Mouse (Mus musculus): Measurements from ENCODE around the gene Ogdhl. TPM values are rescaled to one million over a fixed set of nuclear protein-coding genes. Genes with fewer than 3 reads are reported as not detected.
A peak's percentile ranks its signal among the peaks of the same experiment; 100 is the strongest.

Gene Ogdhl
- polyA plus RNA-seq (2014; fragmentation: Nextera tagmentation; extraction: Ambion mirVana), result 18.8 and 22.9 TPM in 2 replicates

- 5% methylated on average over 49 of the region's 50 CpGs for WGBS
- Histone ChIP-seq H3K27me3 (ENCODE audit: control insufficient read depth, insufficient read depth, low read length) (no peaks in the 10 kb centered on the region), H3K9ac (replicated peaks; ENCODE audit: low read length) (peak within 1 kb of the TSS; percentile 76), H3K4me2 (ENCODE audit: low read length) (peak within 1 kb of the TSS; percentile 84), H3K27ac (replicated peaks; ENCODE audit: low read depth, low read length) (peak within 1 kb of the TSS; percentile 55), H3K9me3 (ENCODE audit: control insufficient read depth, low read length) (no peaks in the 10 kb centered on the region), H3K4me3 (replicated peaks; ENCODE audit: low read depth, low read length) (peak within 1 kb of the TSS; percentile 67), H3K4me1 (ENCODE audit: control insufficient read depth, insufficient read depth, low read length) (peaks cover 11% of the 10 kb centered on the region), H3K36me3 (ENCODE audit: control insufficient read depth, insufficient read depth, low read length) (0 out of 2 replicates have a peak, but pooled peaks cover 2% of the 10 kb centered on the region)
- DNase-seq (peak; percentile 90), ATAC-seq (ENCODE audit: low FRiP score, low TSS enrichment) (peak; percentile 85)
These were observed at the start of gene Ogdhl for GRCm38 (mm10) chr14:32321732-32322685. TSS of gene Ogdhl (plus strand) at chr14:32322019.

GRCm38 (mm10) chr14:32301622-32302021 is 20.2 kb upstream of the Ogdhl start:
- no peak for DNase-seq
- peaks cover 9% of the 10 kb centered on the region for H3K36me3 ChIP-seq (ENCODE audit: control insufficient read depth, insufficient read depth, low read length)
- WGBS, result 65% methylated on average over 12 of the region's 12 CpGs
- H3K27ac ChIP-seq (replicated peaks; ENCODE audit: low read depth, low read length), result no peak overlapping the region
- H3K4me2 ChIP-seq (ENCODE audit: low read length), result no peak overlapping the region
- no peaks in the 10 kb centered on the region for H3K27me3 ChIP-seq (ENCODE audit: control insufficient read depth, insufficient read depth, low read length)
- H3K4me3 ChIP-seq (replicated peaks; ENCODE audit: low read depth, low read length), result no peak overlapping the region
- no peak for ATAC-seq (ENCODE audit: low FRiP score, low TSS enrichment)
- H3K4me1 ChIP-seq (ENCODE audit: control insufficient read depth, insufficient read depth, low read length), result no peaks in the 10 kb centered on the region
- no peak overlapping the region for H3K9ac ChIP-seq (replicated peaks; ENCODE audit: low read length)
- no peaks in the 10 kb centered on the region for H3K9me3 ChIP-seq (ENCODE audit: control insufficient read depth, low read length)

- Histone ChIP-seq H3K27ac (replicated peaks; ENCODE audit: low read depth, low read length) (no peak overlapping the region), H3K9me3 (ENCODE audit: control insufficient read depth, low read length) (no peaks in the 10 kb centered on the region), H3K27me3 (ENCODE audit: control insufficient read depth, insufficient read depth, low read length) (no peaks in the 10 kb centered on the region), H3K36me3 (ENCODE audit: control insufficient read depth, insufficient read depth, low read length) (peaks cover 5% of the 10 kb centered on the region; the same call in 1 of the 2 replicates), H3K4me1 (ENCODE audit: control insufficient read depth, insufficient read depth, low read length) (no peaks in the 10 kb centered on the region), H3K4me3 (replicated peaks; ENCODE audit: low read depth, low read length) (no peak overlapping the region), H3K9ac (replicated peaks; ENCODE audit: low read length) (no peak overlapping the region), H3K4me2 (ENCODE audit: low read length) (no peak overlapping the region)
- WGBS, result 90% methylated on average over 7 of the region's 7 CpGs
- ATAC-seq (ENCODE audit: low FRiP score, low TSS enrichment) (no peak), DNase-seq (no peak)
These were observed 19.4 kb upstream of the Ogdhl start for GRCm38 (mm10) chr14:32302423-32302822.

- no peak overlapping the region for H3K4me2 ChIP-seq (ENCODE audit: low read length)
- no peak for ATAC-seq (ENCODE audit: low FRiP score, low TSS enrichment)
- WGBS, result 91% methylated on average over 8 of the region's 8 CpGs
- no peaks in the 10 kb centered on the region for H3K4me1 ChIP-seq (ENCODE audit: control insufficient read depth, insufficient read depth, low read length)
- no peaks in the 10 kb centered on the region for H3K27me3 ChIP-seq (ENCODE audit: control insufficient read depth, insufficient read depth, low read length)
- DNase-seq, result no peak
- H3K4me3 ChIP-seq (replicated peaks; ENCODE audit: low read depth, low read length), result no peak overlapping the region
- H3K9ac ChIP-seq (replicated peaks; ENCODE audit: low read length), result no peak overlapping the region
- peaks cover 5% of the 10 kb centered on the region; the same call in 1 of the 2 replicates for H3K36me3 ChIP-seq (ENCODE audit: control insufficient read depth, insufficient read depth, low read length)
- H3K27ac ChIP-seq (replicated peaks; ENCODE audit: low read depth, low read length), result no peak overlapping the region
- H3K9me3 ChIP-seq (ENCODE audit: control insufficient read depth, low read length), result no peaks in the 10 kb centered on the region
These were observed 16.9 kb upstream of the Ogdhl start for GRCm38 (mm10) chr14:32304921-32305320.

- WGBS, result 47% methylated on average over 8 of the region's 8 CpGs
- no peaks in the 10 kb centered on the region for H3K36me3 ChIP-seq (ENCODE audit: control insufficient read depth, insufficient read depth, low read length)
- DNase-seq, result peak; percentile 59
- H3K27me3 ChIP-seq (ENCODE audit: control insufficient read depth, insufficient read depth, low read length), result no peaks in the 10 kb centered on the region
- H3K9me3 ChIP-seq (ENCODE audit: control insufficient read depth, low read length), result no peaks in the 10 kb centered on the region
- no peak overlapping the region for H3K9ac ChIP-seq (replicated peaks; ENCODE audit: low read length)
- H3K4me2 ChIP-seq (ENCODE audit: low read length), result no peak overlapping the region
- ATAC-seq (ENCODE audit: low FRiP score, low TSS enrichment), result no peak
- no peak overlapping the region for H3K4me3 ChIP-seq (replicated peaks; ENCODE audit: low read depth, low read length)
- H3K27ac ChIP-seq (replicated peaks; ENCODE audit: low read depth, low read length), result no peak overlapping the region
- H3K4me1 ChIP-seq (ENCODE audit: control insufficient read depth, insufficient read depth, low read length), result no peaks in the 10 kb centered on the region
These were observed 11.9 kb upstream of the Ogdhl start for GRCm38 (mm10) chr14:32309876-32310275.

GRCm38 (mm10) chr14:32311381-32312035 is 10.3 kb upstream of the Ogdhl start:
- H3K27me3 ChIP-seq (ENCODE audit: control insufficient read depth, insufficient read depth, low read length), result no peaks in the 10 kb centered on the region
- H3K9me3 ChIP-seq (ENCODE audit: control insufficient read depth, low read length), result no peaks in the 10 kb centered on the region
- no peak overlapping the region for H3K4me2 ChIP-seq (ENCODE audit: low read length)
- no peak overlapping the region for H3K9ac ChIP-seq (replicated peaks; ENCODE audit: low read length)
- H3K4me1 ChIP-seq (ENCODE audit: control insufficient read depth, insufficient read depth, low read length), result no peaks in the 10 kb centered on the region
- WGBS, result 92% methylated on average over 2 of the region's 2 CpGs
- no peak for ATAC-seq (ENCODE audit: low FRiP score, low TSS enrichment)
- H3K4me3 ChIP-seq (replicated peaks; ENCODE audit: low read depth, low read length), result no peak overlapping the region
- no peak overlapping the region for H3K27ac ChIP-seq (replicated peaks; ENCODE audit: low read depth, low read length)
- no peaks in the 10 kb centered on the region for H3K36me3 ChIP-seq (ENCODE audit: control insufficient read depth, insufficient read depth, low read length)
- DNase-seq, result no peak

- no peak overlapping the region for H3K9ac ChIP-seq (replicated peaks; ENCODE audit: low read length)
- H3K4me3 ChIP-seq (replicated peaks; ENCODE audit: low read depth, low read length), result no peak overlapping the region
- WGBS, result 11% methylated on average over 4 of the region's 4 CpGs
- DNase-seq (peak; percentile 44), ATAC-seq (ENCODE audit: low FRiP score, low TSS enrichment) (no peak)
- H3K9me3 ChIP-seq (ENCODE audit: control insufficient read depth, low read length), result no peaks in the 10 kb centered on the region
- peak overlapping the region; percentile 16; the same call in 1 of the 2 replicates for H3K4me2 ChIP-seq (ENCODE audit: low read length)
- H3K36me3 ChIP-seq (ENCODE audit: control insufficient read depth, insufficient read depth, low read length), result no peaks in the 10 kb centered on the region
- peaks cover 10% of the 10 kb centered on the region for H3K4me1 ChIP-seq (ENCODE audit: control insufficient read depth, insufficient read depth, low read length)
- no peak overlapping the region for H3K27ac ChIP-seq (replicated peaks; ENCODE audit: low read depth, low read length)
- no peaks in the 10 kb centered on the region for H3K27me3 ChIP-seq (ENCODE audit: control insufficient read depth, insufficient read depth, low read length)
These were observed 4.0 kb upstream of the Ogdhl start for GRCm38 (mm10) chr14:32317822-32318221.

- Histone ChIP-seq H3K4me3 (replicated peaks; ENCODE audit: low read depth, low read length) (no peak overlapping the region), H3K9ac (replicated peaks; ENCODE audit: low read length) (no peak overlapping the region), H3K27ac (replicated peaks; ENCODE audit: low read depth, low read length) (no peak overlapping the region), H3K36me3 (ENCODE audit: control insufficient read depth, insufficient read depth, low read length) (0 out of 2 replicates have a peak, but pooled peaks cover 2% of the 10 kb centered on the region), H3K27me3 (ENCODE audit: control insufficient read depth, insufficient read depth, low read length) (no peaks in the 10 kb centered on the region), H3K4me1 (ENCODE audit: control insufficient read depth, insufficient read depth, low read length) (peaks cover 11% of the 10 kb centered on the region), H3K4me2 (ENCODE audit: low read length) (no peak overlapping the region), H3K9me3 (ENCODE audit: control insufficient read depth, low read length) (no peaks in the 10 kb centered on the region)
- no peak for DNase-seq
- ATAC-seq (ENCODE audit: low FRiP score, low TSS enrichment), result no peak
- WGBS, result 90% methylated on average over 5 of the region's 5 CpGs
These were observed 1.4 kb downstream of the Ogdhl start for GRCm38 (mm10) chr14:32323221-32323620.

Data from midbrain, embryonic 14.5 days (tissue).